Mouse (Mus musculus): Measurements from ENCODE around the gene Pcbp2. TPM values are rescaled to one million over a fixed set of nuclear protein-coding genes. Genes with fewer than 3 reads are reported as not detected.

The Pcbp2 gene
- polyA plus RNA-seq, 1 experiment from 2014 or later = 201 TPM

DNA sequence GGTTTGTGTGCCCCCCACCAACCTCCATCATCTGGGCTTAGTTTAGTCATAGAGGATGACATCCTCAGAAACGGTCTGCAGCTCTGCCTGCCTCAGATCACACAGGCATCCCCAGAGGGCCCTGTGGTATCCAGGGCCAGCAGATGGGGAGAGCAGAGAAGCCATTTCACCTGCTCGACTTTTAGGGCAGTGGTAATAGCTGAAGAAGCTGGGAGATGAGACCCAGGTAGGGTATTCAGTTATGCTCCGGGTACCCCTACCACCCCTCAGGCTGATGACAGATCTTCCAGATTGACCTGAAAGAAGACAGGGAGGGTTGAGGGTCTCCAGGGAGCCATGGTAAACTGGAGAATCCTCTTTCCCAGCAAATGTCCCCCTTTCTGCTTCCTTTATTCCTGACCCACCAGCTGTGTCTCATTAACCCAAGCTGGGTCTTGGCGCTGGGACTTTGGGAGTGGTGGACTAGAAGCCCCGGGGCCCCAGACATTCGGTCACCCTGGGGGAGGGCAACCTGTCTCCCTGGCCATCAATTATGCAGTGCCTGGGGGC, 41.0 kb downstream of the Pcbp2 start:
- Histone ChIP-seq H3K27me3 (ENCODE audit: low read depth, poor library complexity, severe bottlenecking) (no peaks in the 10 kb centered on the region), H3K4me1 (peaks cover 64% of the 10 kb centered on the region), H3K27ac (replicated peaks) (peak overlapping the region; percentile 85), H3K4me3 (peak overlapping the region; percentile 75), H3K36me3 (peaks cover 15% of the 10 kb centered on the region), H3K9me3 (replicated peaks) (no peaks in the 10 kb centered on the region)
- WGBS = 21% methylated on average over 6 of the region's 6 CpGs
- peak; percentile 51 for DNase-seq (ENCODE audit: low spot score)

DNA sequence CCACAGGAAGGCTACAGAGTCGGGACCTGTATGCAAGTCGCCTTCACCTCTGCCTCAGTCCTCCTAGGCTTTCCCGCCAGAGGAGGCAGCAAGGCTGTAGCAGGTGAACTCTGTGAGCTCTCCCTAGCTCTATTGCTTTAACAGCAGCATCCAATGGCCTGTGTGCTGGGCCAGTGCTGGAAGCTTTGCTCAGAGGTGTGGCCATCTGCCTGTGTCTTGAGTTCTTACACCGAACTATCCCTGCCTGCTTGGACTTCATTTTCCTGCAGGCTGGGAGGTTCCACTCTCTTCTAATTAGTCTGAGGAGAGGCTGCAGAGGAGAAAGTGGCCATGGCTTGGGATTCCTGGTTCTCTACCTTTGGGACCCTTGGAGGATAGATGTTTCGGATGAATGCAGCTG, 41.7 kb downstream of the Pcbp2 start:
- DNase-seq (ENCODE audit: low spot score) = no peak
- Histone ChIP-seq H3K4me1 (peaks cover 70% of the 10 kb centered on the region), H3K4me3 (peak overlapping the region; percentile 75)

DNA sequence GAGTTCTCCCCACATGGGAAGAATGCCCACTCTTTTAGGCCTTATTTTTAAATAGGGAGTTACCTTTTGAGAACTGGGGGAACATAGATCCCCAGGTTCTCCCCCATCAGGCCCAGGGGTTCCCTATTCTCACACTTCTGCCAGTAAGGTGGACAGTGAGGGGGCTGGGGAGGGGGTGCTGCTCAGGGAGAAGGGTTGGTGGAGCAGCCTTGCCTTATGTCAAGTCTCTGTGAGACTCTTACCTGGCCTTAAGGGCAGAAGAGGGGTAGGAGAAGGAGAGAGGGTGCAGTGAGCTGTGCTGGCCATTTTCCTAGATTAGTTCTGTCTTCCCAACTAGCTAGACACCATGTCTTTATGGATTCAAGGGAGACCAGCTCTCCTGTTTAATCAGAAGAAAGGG, 42.1 kb downstream of the Pcbp2 start:
- no peak for DNase-seq (ENCODE audit: low spot score)
- Histone ChIP-seq H3K27ac (replicated peaks) (peak overlapping the region; percentile 85), H3K27me3 (ENCODE audit: low read depth, poor library complexity, severe bottlenecking) (no peaks in the 10 kb centered on the region), H3K4me3 (peak overlapping the region; percentile 75), H3K36me3 (peaks cover 9% of the 10 kb centered on the region), H3K4me1 (peaks cover 74% of the 10 kb centered on the region), H3K9me3 (replicated peaks) (no peaks in the 10 kb centered on the region)

More for the DNA sequence above, 41.7 kb downstream of the Pcbp2 start:
- 32% methylated on average over 5 of the region's 5 CpGs for WGBS
- Histone ChIP-seq H3K27ac (replicated peaks) (peak overlapping the region; percentile 85), H3K36me3 (peaks cover 13% of the 10 kb centered on the region), H3K27me3 (ENCODE audit: low read depth, poor library complexity, severe bottlenecking) (no peaks in the 10 kb centered on the region), H3K9me3 (replicated peaks) (no peaks in the 10 kb centered on the region)

DNA sequence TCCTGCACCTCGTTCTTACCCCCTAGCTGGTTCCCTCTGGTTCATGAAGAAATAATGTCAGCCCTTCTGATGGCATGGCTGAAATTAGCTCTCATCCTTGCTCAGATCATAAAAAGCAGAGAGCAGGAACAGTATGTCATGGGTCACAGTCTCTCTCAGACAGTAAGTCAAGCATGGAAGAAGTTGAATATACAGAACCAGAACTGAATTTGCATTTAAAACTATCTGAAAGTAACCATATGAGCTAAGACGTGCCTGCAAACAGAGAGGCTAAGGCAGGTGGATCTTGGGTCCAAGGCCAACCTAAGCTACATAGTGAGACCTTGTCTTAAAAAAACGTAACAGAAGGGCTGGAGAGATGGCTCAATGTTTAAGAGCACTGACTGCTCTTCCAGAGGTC, 42.7 kb downstream of the Pcbp2 start:
- peak overlapping the region; percentile 85; the same call in 1 of the 2 replicates for H3K27ac ChIP-seq (replicated peaks)
- H3K4me1 ChIP-seq = peaks cover 76% of the 10 kb centered on the region
- 0 out of 2 replicates have a peak, but pooled peaks cover 5% of the 10 kb centered on the region for H3K36me3 ChIP-seq
- no peaks in the 10 kb centered on the region for H3K27me3 ChIP-seq (ENCODE audit: low read depth, poor library complexity, severe bottlenecking)
- no peaks in the 10 kb centered on the region for H3K9me3 ChIP-seq (replicated peaks)
- DNase-seq (ENCODE audit: low spot score) = no peak
- no peak overlapping the region for H3K4me3 ChIP-seq
- WGBS = 84% methylated on average over 3 of the region's 3 CpGs

DNA sequence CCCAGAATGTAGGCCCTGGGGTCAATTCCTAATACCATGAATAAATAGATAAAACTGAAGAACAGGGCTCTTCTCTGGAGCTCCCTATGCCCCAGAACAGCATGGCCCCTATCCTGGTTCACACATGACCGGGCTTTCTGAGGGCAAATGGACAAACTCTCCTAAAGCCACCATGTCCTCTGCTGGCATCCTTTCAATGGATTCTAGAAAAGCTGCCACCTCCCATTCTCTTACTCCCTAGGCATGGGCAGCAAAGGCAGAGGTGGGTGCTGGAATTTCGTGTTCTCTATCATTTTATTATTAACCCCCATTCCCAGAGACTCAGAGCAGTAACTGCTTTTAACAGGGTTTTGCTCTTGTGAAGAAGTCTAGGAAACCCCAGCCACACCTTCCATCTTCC, 44.9 kb downstream of the Pcbp2 start:
- 88% methylated on average over 2 of the region's 2 CpGs for WGBS
- Histone ChIP-seq H3K9me3 (replicated peaks) (no peaks in the 10 kb centered on the region), H3K4me3 (peak overlapping the region; percentile 81; the same call in 1 of the 2 replicates), H3K36me3 (peaks cover 1% of the 10 kb centered on the region), H3K27me3 (ENCODE audit: low read depth, poor library complexity, severe bottlenecking) (no peaks in the 10 kb centered on the region), H3K27ac (replicated peaks) (0 out of 2 replicates have a peak overlapping the region, but pooled peaks have one; percentile 98), H3K4me1 (peaks cover 79% of the 10 kb centered on the region)
- DNase-seq (ENCODE audit: low spot score) = no peak

DNA sequence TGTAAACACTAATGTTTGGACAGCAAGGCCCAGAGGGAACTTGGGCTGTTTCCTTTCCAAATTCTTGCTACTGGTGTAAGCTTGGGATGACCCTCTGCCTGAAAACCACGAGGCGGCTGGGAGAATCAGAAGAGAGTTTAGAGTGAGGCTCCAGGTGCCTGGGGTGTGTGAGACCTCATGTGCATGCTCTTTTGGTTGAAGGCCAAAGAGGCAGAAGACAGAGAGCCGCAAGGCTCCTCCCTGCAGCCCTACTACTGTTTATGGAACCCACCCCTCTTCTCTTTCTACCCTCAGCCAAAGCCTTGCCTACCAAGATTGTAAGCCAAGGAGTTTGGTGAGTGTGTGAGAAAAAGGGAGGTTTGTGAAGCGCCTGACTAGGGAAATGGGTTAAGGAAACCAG, 45.5 kb downstream of the Pcbp2 start:
- H3K4me3 ChIP-seq = peak overlapping the region; percentile 81
- H3K27me3 ChIP-seq (ENCODE audit: low read depth, poor library complexity, severe bottlenecking) = no peaks in the 10 kb centered on the region
- 49% methylated on average over 4 of the region's 4 CpGs for WGBS
- no peak for DNase-seq (ENCODE audit: low spot score)
- no peaks in the 10 kb centered on the region for H3K9me3 ChIP-seq (replicated peaks)
- peak overlapping the region; percentile 98 for H3K27ac ChIP-seq (replicated peaks)
- H3K4me1 ChIP-seq = peaks cover 78% of the 10 kb centered on the region
- H3K36me3 ChIP-seq = peaks cover 6% of the 10 kb centered on the region

DNA sequence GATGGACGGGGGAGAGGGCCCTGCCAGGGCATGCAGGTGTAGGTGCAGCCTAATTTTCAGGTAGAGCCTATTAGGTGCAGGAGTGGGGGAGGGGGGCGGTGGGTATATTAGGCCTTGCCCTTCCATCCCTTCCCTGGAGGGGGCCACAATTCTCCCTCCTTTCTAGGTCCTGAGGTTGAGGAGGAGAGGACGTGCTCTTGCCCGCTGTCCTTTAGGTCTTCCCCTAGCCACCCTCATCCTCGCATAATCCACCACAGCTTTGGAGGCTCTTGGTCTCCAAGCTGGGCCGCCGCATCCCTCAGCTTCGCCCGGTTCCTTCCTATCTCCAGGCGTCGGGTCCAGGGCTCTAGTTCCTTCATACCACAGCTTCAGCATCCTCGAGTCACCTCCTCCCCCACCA, 46.0 kb downstream of the Pcbp2 start:
- 0% methylated on average over 12 of the region's 12 CpGs for WGBS
- Histone ChIP-seq H3K4me3 (peak overlapping the region; percentile 81), H3K27me3 (ENCODE audit: low read depth, poor library complexity, severe bottlenecking) (no peaks in the 10 kb centered on the region), H3K36me3 (peaks cover 12% of the 10 kb centered on the region), H3K27ac (replicated peaks) (peak overlapping the region; percentile 98), H3K9me3 (replicated peaks) (no peaks in the 10 kb centered on the region), H3K4me1 (peaks cover 73% of the 10 kb centered on the region)
- DNase-seq (ENCODE audit: low spot score) = no peak

DNA sequence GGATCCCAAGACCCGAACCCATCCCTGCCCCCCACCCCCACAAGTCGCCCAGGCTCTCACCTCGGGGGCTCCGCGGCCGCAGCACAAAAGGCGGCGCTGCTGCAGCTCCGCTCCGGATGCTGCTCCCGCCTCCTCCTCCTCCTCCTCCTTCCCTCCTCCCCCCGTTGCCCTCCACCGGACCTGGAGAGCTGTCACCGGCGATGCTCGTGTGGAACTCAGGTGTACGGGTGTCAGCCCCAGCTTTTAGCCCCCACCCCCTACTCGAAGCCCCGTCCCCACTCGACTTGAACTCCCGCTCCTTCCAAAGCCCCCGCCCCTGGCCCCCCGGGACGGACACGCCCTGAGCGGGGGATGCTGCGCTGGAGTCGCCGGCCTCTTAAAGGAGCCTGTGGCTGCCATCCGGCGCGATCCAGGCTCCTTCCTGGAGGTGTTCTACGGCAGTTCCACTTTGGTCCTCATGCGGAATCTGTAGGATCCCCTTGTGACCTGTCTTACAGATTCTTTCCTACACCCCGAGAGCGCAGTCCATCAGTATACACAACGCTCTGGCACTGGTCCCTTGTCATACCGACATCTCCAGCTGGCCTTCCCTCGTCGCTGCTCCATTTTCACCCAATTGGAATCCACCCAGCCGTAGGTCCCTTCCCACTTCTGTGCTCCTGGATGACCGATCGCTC, 46.5 kb downstream of the Pcbp2 start, which contains the start of gene Map3k12:
Gene Map3k12, minus strand, starts transcription at position 337 of the 677 bp plus-strand sequence.
- under 1% methylated on average over 43 of the region's 43 CpGs for WGBS
- no peaks in the 10 kb centered on the region for H3K27me3 ChIP-seq (ENCODE audit: low read depth, poor library complexity, severe bottlenecking)
- H3K9me3 ChIP-seq (replicated peaks) = no peaks in the 10 kb centered on the region
- H3K4me1 ChIP-seq = peaks cover 67% of the 10 kb centered on the region
- DNase-seq (ENCODE audit: low spot score) = peak; percentile 81
- peak within 1 kb of the TSS; percentile 98 for H3K27ac ChIP-seq (replicated peaks)
- peaks cover 17% of the 10 kb centered on the region for H3K36me3 ChIP-seq
- peak within 1 kb of the TSS; percentile 81 for H3K4me3 ChIP-seq

DNA sequence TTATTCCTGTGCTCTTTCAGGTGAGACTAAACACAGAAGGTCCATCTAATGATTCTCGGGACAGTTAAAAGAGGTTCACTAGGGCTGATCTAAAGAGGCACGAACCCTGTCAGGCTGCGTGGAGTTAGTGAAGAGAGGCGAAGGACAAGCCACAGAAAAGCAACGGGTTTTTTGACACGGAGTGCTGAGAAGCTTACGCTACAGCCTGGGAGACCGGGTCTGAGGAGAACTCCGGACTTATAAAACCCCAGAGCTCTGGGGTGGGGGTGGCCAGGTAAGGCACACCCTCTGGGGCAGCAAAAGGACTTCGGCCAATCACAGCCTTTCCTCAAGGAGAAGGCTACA, 47.3 kb downstream of the Pcbp2 start:
- no peak for DNase-seq (ENCODE audit: low spot score)
- peaks cover 25% of the 10 kb centered on the region for H3K36me3 ChIP-seq
- no peaks in the 10 kb centered on the region for H3K9me3 ChIP-seq (replicated peaks)
- under 1% methylated on average over 10 of the region's 10 CpGs for WGBS
- peaks cover 60% of the 10 kb centered on the region for H3K4me1 ChIP-seq
- no peaks in the 10 kb centered on the region for H3K27me3 ChIP-seq (ENCODE audit: low read depth, poor library complexity, severe bottlenecking)
- H3K4me3 ChIP-seq = peak overlapping the region; percentile 81
- peak overlapping the region; percentile 98 for H3K27ac ChIP-seq (replicated peaks)

DNA sequence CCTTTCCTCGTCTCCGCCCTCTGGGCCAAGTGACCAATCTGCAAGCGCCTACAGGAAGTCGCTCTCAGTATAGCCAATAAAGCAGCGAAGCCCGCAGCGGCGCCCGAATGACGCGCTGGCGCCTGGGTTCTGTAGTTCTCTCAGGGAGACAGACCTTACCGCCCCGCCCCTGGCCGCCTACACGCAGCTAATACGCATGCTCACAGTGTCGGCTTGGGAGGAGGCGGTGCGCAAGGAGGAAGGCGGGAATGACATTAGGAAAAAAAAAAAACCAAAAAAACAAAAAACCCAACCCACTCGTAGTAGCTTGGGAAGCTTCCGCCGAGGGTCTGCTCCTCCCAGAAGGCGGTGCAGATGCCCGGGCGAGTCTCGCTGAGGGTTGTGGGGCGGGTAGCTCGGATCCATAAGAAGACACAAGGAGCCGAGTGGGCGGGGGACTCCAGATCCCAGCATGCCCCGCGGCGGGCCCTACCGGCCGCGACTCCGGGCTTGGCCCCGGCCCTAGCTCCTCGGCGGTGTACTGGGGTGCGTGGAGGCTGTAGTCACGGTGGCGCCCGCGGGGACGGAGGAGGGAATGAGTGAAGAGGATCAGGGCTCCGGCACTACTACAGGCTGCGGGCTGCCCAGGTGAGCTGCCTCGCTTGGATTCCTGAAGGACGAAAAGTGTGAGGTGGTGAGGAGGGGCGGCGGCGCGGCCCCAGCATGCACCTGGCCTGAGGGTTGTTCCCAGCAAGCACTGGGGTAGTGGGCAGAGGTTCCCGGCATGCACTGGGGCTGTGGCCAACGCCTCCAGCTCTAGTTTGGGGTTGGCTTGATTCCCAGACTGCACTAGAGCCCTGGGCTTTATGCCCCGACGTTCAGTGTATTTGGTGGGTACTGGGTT, 47.9 kb downstream of the Pcbp2 start, which contains the start of gene Tarbp2:
Gene Tarbp2, plus strand, starts transcription at position 217 of the 883 bp plus-strand sequence.
- Histone ChIP-seq H3K4me1 (peaks cover 54% of the 10 kb centered on the region), H3K27ac (replicated peaks) (peak within 1 kb of the TSS; percentile 98), H3K36me3 (peaks cover 30% of the 10 kb centered on the region), H3K27me3 (ENCODE audit: low read depth, poor library complexity, severe bottlenecking) (no peaks in the 10 kb centered on the region), H3K4me3 (peak within 1 kb of the TSS; percentile 81), H3K9me3 (replicated peaks) (no peaks in the 10 kb centered on the region)
- peak; percentile 99 for DNase-seq (ENCODE audit: low spot score)
- under 1% methylated on average over 60 of the region's 60 CpGs for WGBS

DNA sequence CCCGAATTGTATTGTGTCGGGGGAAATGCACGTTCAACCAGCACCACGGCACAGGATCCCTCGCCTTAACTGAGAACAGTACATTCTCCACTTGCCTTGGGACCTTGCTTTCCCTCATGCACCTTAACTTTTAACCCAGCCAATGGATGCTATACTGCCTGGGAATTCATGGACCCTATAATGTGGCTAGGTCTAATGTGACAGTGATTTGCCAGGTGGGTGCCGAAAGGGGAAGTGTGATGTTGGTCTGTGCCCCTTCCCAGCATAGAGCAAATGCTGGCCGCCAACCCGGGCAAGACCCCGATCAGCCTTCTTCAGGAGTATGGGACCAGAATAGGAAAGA, 48.5 kb downstream of the Pcbp2 start:
- Histone ChIP-seq H3K4me3 (peak overlapping the region; percentile 81), H3K4me1 (peaks cover 53% of the 10 kb centered on the region), H3K27ac (replicated peaks) (peak overlapping the region; percentile 98), H3K27me3 (ENCODE audit: low read depth, poor library complexity, severe bottlenecking) (no peaks in the 10 kb centered on the region), H3K36me3 (peaks cover 34% of the 10 kb centered on the region), H3K9me3 (replicated peaks) (no peaks in the 10 kb centered on the region)
- 20% methylated on average over 9 of the region's 9 CpGs for WGBS
- no peak for DNase-seq (ENCODE audit: low spot score)

DNA sequence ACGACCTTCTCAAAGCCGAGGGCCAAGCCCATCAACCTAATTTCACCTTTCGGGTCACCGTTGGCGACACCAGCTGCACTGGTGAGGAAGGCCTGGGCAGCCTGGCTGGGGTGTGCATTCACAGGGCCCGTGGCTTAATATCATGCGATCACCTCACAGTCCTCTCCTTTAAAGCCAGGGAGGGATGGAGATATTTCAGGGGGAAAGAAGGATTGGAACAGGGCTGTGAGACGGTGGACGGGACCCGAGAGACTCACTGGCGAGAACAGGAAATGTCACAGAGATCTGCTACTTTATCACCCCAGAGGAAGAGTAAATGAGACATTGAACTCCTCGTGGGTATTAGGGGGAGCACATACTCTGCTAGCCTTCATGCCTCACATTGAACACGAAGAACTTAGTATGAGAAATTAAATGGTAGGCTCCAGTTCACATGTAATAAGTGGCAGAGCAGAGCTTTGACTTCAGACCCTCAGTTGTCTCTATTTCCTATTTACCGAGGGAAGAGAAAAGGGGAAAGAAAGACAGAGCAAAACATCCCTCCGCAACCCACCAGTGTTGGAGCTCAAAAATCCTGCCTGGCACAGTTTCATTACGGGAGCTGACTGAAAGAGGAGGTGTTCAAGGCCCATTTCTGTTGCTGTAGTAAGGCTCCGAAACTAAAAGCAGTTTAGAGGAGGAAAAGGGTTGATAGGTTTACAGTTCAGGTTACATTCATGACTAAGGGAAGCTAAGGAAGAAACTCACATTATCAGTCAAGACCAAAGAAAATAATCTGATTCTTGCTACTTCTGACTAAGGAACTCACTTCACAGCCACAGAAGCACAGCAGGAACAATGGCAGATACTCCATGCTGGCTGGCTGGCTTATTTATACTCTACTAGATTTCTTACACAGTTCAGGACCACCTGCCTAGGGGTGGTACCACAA, 49.1 kb downstream of the Pcbp2 start:
- Histone ChIP-seq H3K4me3 (peak overlapping the region; percentile 81), H3K27me3 (ENCODE audit: low read depth, poor library complexity, severe bottlenecking) (no peaks in the 10 kb centered on the region), H3K4me1 (peaks cover 51% of the 10 kb centered on the region), H3K27ac (replicated peaks) (peak overlapping the region; percentile 98), H3K36me3 (peaks cover 41% of the 10 kb centered on the region), H3K9me3 (replicated peaks) (no peaks in the 10 kb centered on the region)
- WGBS = 74% methylated on average over 17 of the region's 17 CpGs
- no peak for DNase-seq (ENCODE audit: low spot score)
